Mouse (Mus musculus): Measurements from ENCODE around the gene Pigv. TPM values are rescaled to one million over a fixed set of nuclear protein-coding genes. Genes with fewer than 3 reads are reported as not detected.

Gene Pigv
- polyA plus RNA-seq, 1 experiment from 2014 or later, result 8.4 TPM

DNA sequence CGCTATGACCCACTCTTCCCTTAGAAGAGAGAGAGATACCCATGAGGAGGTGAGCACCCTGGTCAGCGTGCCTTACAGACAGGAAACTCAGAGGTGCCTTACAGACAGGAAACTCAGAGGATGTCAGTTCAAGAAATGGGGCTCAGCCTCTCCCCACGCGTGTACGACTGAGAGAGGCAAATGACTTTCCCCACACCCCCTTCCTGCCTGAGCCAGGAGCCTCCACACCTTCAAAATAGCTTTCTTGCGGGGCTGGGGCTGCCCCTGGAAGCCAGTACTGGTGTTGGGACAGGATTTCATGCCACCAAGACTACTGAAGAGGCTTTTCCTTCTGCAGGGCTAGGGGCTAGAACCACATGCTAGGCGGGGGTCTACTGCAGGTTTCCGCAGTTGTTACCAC, 51.8 kb downstream of the Pigv start:
- H3K27me3 ChIP-seq (replicated peaks; ENCODE audit: control insufficient read depth, insufficient read depth, low read length), result no peaks in the 10 kb centered on the region
- no peak overlapping the region for H3K4me2 ChIP-seq (ENCODE audit: low read depth, low read length)
- no peaks in the 10 kb centered on the region for H3K9me3 ChIP-seq (ENCODE audit: control insufficient read depth, low read length)
- peaks cover 39% of the 10 kb centered on the region for H3K36me3 ChIP-seq (ENCODE audit: control insufficient read depth, insufficient read depth, low read length)
- ATAC-seq (ENCODE audit: low read depth) (no peak), DNase-seq (ENCODE audit: low spot score) (no peak)
- H3K4me1 ChIP-seq (ENCODE audit: control insufficient read depth, insufficient read depth, low read length), result no peaks in the 10 kb centered on the region
- H3K27ac ChIP-seq (replicated peaks; ENCODE audit: low read depth, low read length), result no peak overlapping the region
- H3K9ac ChIP-seq (ENCODE audit: low read depth, low read length), result no peak overlapping the region
- WGBS, result 88% methylated on average over 8 of the region's 8 CpGs
- no peak overlapping the region for H3K4me3 ChIP-seq (ENCODE audit: low read depth, low read length)

DNA sequence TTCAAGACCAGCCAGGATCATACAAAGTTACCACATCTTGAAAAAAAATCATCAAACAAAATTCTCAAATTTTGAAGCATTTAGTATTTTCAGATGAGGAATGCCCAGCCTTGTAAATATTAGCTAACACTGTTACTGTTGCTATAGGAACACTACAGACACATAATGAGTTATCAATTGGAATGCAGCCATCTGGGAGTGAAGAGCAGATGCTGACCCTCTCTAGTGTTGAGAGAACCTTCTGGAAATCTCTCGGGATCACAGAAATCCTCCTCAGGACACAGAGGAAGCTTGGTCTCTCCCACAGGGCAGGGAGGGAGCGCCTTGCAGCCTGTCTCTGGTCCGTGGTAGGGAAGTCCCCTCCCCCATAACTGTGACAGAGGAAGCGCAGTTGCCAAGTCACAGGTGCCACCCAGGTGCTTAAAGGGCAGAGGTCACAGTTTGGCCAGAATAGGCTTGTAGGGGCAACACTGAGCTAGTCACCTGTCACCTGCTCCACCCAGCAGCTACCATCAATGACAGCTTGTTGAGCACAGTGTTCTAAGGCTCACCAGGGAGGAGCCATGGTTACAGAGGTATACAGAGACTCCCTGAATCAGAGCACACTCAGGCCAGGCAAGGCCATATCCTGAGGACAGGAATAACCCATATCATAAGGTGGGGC, 52.8 kb downstream of the Pigv start:
- WGBS, result 64% methylated on average over 4 of the region's 4 CpGs
- Histone ChIP-seq H3K4me2 (ENCODE audit: low read depth, low read length) (no peak overlapping the region), H3K36me3 (ENCODE audit: control insufficient read depth, insufficient read depth, low read length) (peaks cover 40% of the 10 kb centered on the region), H3K4me1 (ENCODE audit: control insufficient read depth, insufficient read depth, low read length) (no peaks in the 10 kb centered on the region), H3K9ac (ENCODE audit: low read depth, low read length) (no peak overlapping the region), H3K4me3 (ENCODE audit: low read depth, low read length) (no peak overlapping the region), H3K27me3 (replicated peaks; ENCODE audit: control insufficient read depth, insufficient read depth, low read length) (no peaks in the 10 kb centered on the region), H3K9me3 (ENCODE audit: control insufficient read depth, low read length) (no peaks in the 10 kb centered on the region), H3K27ac (replicated peaks; ENCODE audit: low read depth, low read length) (no peak overlapping the region)
- ATAC-seq (ENCODE audit: low read depth), result no peak
- no peak for DNase-seq (ENCODE audit: low spot score)

- Histone ChIP-seq H3K9ac (ENCODE audit: low read depth, low read length) (no peak overlapping the region), H3K27ac (replicated peaks; ENCODE audit: low read depth, low read length) (no peak overlapping the region), H3K4me3 (ENCODE audit: low read depth, low read length) (no peak overlapping the region), H3K36me3 (ENCODE audit: control insufficient read depth, insufficient read depth, low read length) (peaks cover 42% of the 10 kb centered on the region), H3K4me1 (ENCODE audit: control insufficient read depth, insufficient read depth, low read length) (no peaks in the 10 kb centered on the region), H3K9me3 (ENCODE audit: control insufficient read depth, low read length) (no peaks in the 10 kb centered on the region), H3K27me3 (replicated peaks; ENCODE audit: control insufficient read depth, insufficient read depth, low read length) (no peaks in the 10 kb centered on the region), H3K4me2 (ENCODE audit: low read depth, low read length) (no peak overlapping the region)
- DNase-seq (ENCODE audit: low spot score), result no peak
- no peak for ATAC-seq (ENCODE audit: low read depth)
- WGBS, result 95% methylated on average over 11 of the region's 11 CpGs
Measured at GRCm38 (mm10) chr4:133617936-133618335, 54.5 kb downstream of the Pigv start.

DNA sequence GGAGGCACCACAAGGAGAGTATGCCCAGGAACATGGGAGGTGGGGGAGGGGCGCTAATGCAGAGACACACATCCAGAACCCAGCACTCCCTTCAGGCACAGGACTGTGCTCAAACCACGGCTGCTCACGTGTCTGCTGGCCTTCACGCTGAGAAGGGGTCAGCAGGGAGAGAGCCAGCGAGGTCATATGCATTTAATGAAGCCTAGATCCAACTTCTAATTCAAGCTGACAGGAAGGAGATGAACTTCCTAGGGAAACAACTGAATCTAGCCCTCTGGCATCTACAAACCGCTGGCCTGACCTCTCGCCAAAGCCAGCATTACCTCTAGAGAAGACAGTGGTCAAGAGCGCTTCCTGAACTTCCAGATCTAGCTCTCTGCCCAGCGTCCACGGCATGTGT, 57.0 kb downstream of the Pigv start:
- Histone ChIP-seq H3K4me2 (ENCODE audit: low read depth, low read length) (no peak overlapping the region), H3K27me3 (replicated peaks; ENCODE audit: control insufficient read depth, insufficient read depth, low read length) (no peaks in the 10 kb centered on the region), H3K27ac (replicated peaks; ENCODE audit: low read depth, low read length) (no peak overlapping the region), H3K9me3 (ENCODE audit: control insufficient read depth, low read length) (peaks cover 10% of the 10 kb centered on the region), H3K9ac (ENCODE audit: low read depth, low read length) (no peak overlapping the region), H3K4me3 (ENCODE audit: low read depth, low read length) (no peak overlapping the region), H3K36me3 (ENCODE audit: control insufficient read depth, insufficient read depth, low read length) (peaks cover 61% of the 10 kb centered on the region), H3K4me1 (ENCODE audit: control insufficient read depth, insufficient read depth, low read length) (no peaks in the 10 kb centered on the region)
- ATAC-seq (ENCODE audit: low read depth), result no peak
- 71% methylated on average over 10 of the region's 10 CpGs for WGBS
- DNase-seq (ENCODE audit: low spot score), result no peak

GRCm38 (mm10) chr4:133614274-133614761, 58.1 kb downstream of the Pigv start:
- ATAC-seq (ENCODE audit: low read depth), result 0 out of 2 replicates have a peak, but pooled peaks have one; percentile 12

DNA sequence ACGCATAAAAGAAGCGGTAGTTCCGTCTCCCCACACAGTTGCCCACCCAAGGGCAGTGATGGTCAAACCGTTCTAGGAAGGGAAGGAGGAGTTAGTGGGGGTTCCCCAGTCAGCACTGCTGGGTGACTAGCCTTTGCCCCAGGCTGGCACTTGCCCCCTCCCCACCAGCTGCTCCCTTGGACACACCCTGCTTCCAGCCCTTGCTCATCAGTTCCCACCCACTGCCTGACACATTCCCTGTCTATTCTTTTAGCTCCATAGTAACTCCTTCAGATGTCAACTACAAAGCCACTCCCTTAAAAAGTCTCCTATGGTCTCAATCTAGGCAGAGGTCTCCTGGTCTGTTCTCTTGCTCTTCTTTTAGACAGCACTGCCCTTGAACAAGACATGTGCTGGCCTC, 58.6 kb downstream of the Pigv start:
- H3K36me3 ChIP-seq (ENCODE audit: control insufficient read depth, insufficient read depth, low read length), result peaks cover 64% of the 10 kb centered on the region
- H3K9me3 ChIP-seq (ENCODE audit: control insufficient read depth, low read length), result peaks cover 10% of the 10 kb centered on the region
- DNase-seq (ENCODE audit: low spot score) (no peak), ATAC-seq (ENCODE audit: low read depth) (no peak)
- no peaks in the 10 kb centered on the region for H3K4me1 ChIP-seq (ENCODE audit: control insufficient read depth, insufficient read depth, low read length)
- no peak overlapping the region for H3K4me3 ChIP-seq (ENCODE audit: low read depth, low read length)
- H3K9ac ChIP-seq (ENCODE audit: low read depth, low read length), result no peak overlapping the region
- no peaks in the 10 kb centered on the region for H3K27me3 ChIP-seq (replicated peaks; ENCODE audit: control insufficient read depth, insufficient read depth, low read length)
- no peak overlapping the region for H3K4me2 ChIP-seq (ENCODE audit: low read depth, low read length)
- WGBS, result 90% methylated on average over 4 of the region's 4 CpGs
- H3K27ac ChIP-seq (replicated peaks; ENCODE audit: low read depth, low read length), result no peak overlapping the region

More at GRCm38 (mm10) chr4:133614274-133614761, 58.1 kb downstream of the Pigv start:
- H3K9me3 ChIP-seq (ENCODE audit: control insufficient read depth, low read length), result peaks cover 10% of the 10 kb centered on the region
- no peaks in the 10 kb centered on the region for H3K27me3 ChIP-seq (replicated peaks; ENCODE audit: control insufficient read depth, insufficient read depth, low read length)
- H3K4me1 ChIP-seq (ENCODE audit: control insufficient read depth, insufficient read depth, low read length), result no peaks in the 10 kb centered on the region
- H3K9ac ChIP-seq (ENCODE audit: low read depth, low read length), result no peak overlapping the region
- WGBS, result 83% methylated on average over 7 of the region's 8 CpGs
- DNase-seq (ENCODE audit: low spot score), result no peak
- H3K4me2 ChIP-seq (ENCODE audit: low read depth, low read length), result no peak overlapping the region
- H3K36me3 ChIP-seq (ENCODE audit: control insufficient read depth, insufficient read depth, low read length), result peaks cover 63% of the 10 kb centered on the region
- H3K27ac ChIP-seq (replicated peaks; ENCODE audit: low read depth, low read length), result no peak overlapping the region
- H3K4me3 ChIP-seq (ENCODE audit: low read depth, low read length), result no peak overlapping the region

- Histone ChIP-seq H3K4me1 (ENCODE audit: control insufficient read depth, insufficient read depth, low read length) (no peaks in the 10 kb centered on the region), H3K27me3 (replicated peaks; ENCODE audit: control insufficient read depth, insufficient read depth, low read length) (no peaks in the 10 kb centered on the region), H3K27ac (replicated peaks; ENCODE audit: low read depth, low read length) (no peak overlapping the region), H3K4me3 (ENCODE audit: low read depth, low read length) (no peak overlapping the region), H3K4me2 (ENCODE audit: low read depth, low read length) (no peak overlapping the region), H3K9me3 (ENCODE audit: control insufficient read depth, low read length) (peaks cover 10% of the 10 kb centered on the region), H3K9ac (ENCODE audit: low read depth, low read length) (no peak overlapping the region), H3K36me3 (ENCODE audit: control insufficient read depth, insufficient read depth, low read length) (peaks cover 72% of the 10 kb centered on the region)
- WGBS, result 88% methylated on average over 8 of the region's 8 CpGs
- ATAC-seq (ENCODE audit: low read depth) (no peak), DNase-seq (ENCODE audit: low spot score) (no peak)
Measured at GRCm38 (mm10) chr4:133613026-133613425, 59.4 kb downstream of the Pigv start.

- Histone ChIP-seq H3K36me3 (ENCODE audit: control insufficient read depth, insufficient read depth, low read length) (peaks cover 77% of the 10 kb centered on the region), H3K9me3 (ENCODE audit: control insufficient read depth, low read length) (peaks cover 10% of the 10 kb centered on the region), H3K27ac (replicated peaks; ENCODE audit: low read depth, low read length) (no peak overlapping the region), H3K4me3 (ENCODE audit: low read depth, low read length) (no peak overlapping the region), H3K9ac (ENCODE audit: low read depth, low read length) (no peak overlapping the region), H3K27me3 (replicated peaks; ENCODE audit: control insufficient read depth, insufficient read depth, low read length) (no peaks in the 10 kb centered on the region), H3K4me1 (ENCODE audit: control insufficient read depth, insufficient read depth, low read length) (no peaks in the 10 kb centered on the region), H3K4me2 (ENCODE audit: low read depth, low read length) (no peak overlapping the region)
- WGBS, result 97% methylated on average over 7 of the region's 7 CpGs
- DNase-seq (ENCODE audit: low spot score), result no peak
- no peak for ATAC-seq (ENCODE audit: low read depth)
Measured at GRCm38 (mm10) chr4:133612416-133612815, 60.0 kb downstream of the Pigv start.

DNA sequence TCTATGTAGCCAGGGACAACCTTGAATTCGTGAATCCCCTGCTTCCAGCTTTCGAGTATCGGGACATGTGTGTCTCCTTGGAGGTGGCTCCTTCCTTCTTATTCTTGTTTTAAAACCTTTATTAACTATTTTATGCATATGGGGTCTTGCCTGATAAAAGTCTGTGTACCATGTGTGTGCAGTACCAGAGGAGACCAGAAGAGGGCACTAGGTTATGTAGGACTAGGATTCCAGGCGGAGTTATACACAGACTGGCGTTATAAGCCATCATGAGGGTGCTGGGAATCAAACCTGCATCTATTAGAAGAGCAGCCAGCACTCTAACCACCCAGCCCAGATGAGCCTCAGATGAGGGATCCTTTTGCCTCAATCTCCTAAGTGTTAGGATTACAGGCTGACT, 60.6 kb downstream of the Pigv start:
- peaks cover 80% of the 10 kb centered on the region for H3K36me3 ChIP-seq (ENCODE audit: control insufficient read depth, insufficient read depth, low read length)
- H3K9ac ChIP-seq (ENCODE audit: low read depth, low read length), result no peak overlapping the region
- DNase-seq (ENCODE audit: low spot score), result no peak
- 98% methylated on average over 5 of the region's 5 CpGs for WGBS
- no peak overlapping the region for H3K27ac ChIP-seq (replicated peaks; ENCODE audit: low read depth, low read length)
- no peak for ATAC-seq (ENCODE audit: low read depth)
- H3K27me3 ChIP-seq (replicated peaks; ENCODE audit: control insufficient read depth, insufficient read depth, low read length), result no peaks in the 10 kb centered on the region
- no peak overlapping the region for H3K4me2 ChIP-seq (ENCODE audit: low read depth, low read length)
- peaks cover 10% of the 10 kb centered on the region for H3K9me3 ChIP-seq (ENCODE audit: control insufficient read depth, low read length)
- H3K4me3 ChIP-seq (ENCODE audit: low read depth, low read length), result no peak overlapping the region
- H3K4me1 ChIP-seq (ENCODE audit: control insufficient read depth, insufficient read depth, low read length), result no peaks in the 10 kb centered on the region
